In genomic region chr17:15777979-15778378, GRCm38 (mm10) we compare ENCODE assay signal across 11 mouse cellular contexts. TPM values are rescaled to one million over a fixed set of nuclear protein-coding genes. Genes with fewer than 3 reads are reported as not detected.
A peak's percentile ranks its signal among the peaks of the same experiment; 100 is the strongest.
DNase-seq lines count a peak whose midpoint lies in the region; ATAC-seq and TF ChIP-seq lines count a peak whose summit lies in the region.
"Had no signal": no experiment of that assay in that cellular context is flagged by ENCODE, and none has a peak within 500 bp of the region (broad histone marks: within the 10 kb centered on the region; RNA-seq: fewer than 3 reads in every experiment).

No protein-coding gene starts in this region.

- no peak overlapping the region for H3K27ac ChIP-seq in kidney, adult 2 months (ENCODE audit: insufficient read depth, low read depth, low read length)
- H3K27ac ChIP-seq in thymus, adult 2 months (ENCODE audit: control insufficient read depth, insufficient read depth, low read length), result no peak overlapping the region
- no peak overlapping the region for H3K27ac ChIP-seq in forebrain, postnatal 0 days (ENCODE audit: low read depth, low read length)
- H3K27ac ChIP-seq: stomach, embryonic 15.5 days had no signal

- H3K4me1 ChIP-seq in kidney, adult 2 months (ENCODE audit: control insufficient read depth, insufficient read depth, low read length), result no peaks in the 10 kb centered on the region
- H3K4me1 ChIP-seq in thymus, adult 2 months (replicated peaks; ENCODE audit: control insufficient read depth, insufficient read depth, low read length), result no peaks in the 10 kb centered on the region
- H3K4me1 ChIP-seq in forebrain, postnatal 0 days (ENCODE audit: insufficient read depth), result no peaks in the 10 kb centered on the region
- H3K4me1 ChIP-seq: stomach, embryonic 15.5 days had no signal

- ATAC-seq in forebrain, postnatal 0 days, result no peak
- no peak for ATAC-seq in inflammation-experienced regulatory T-cells, adult 6 months
- ATAC-seq: intestine, embryonic 16.5 days had no signal

- TF ChIP-seq POLR2A in kidney, adult 2 months (IDR thresholded peaks at IDR 0.05; ENCODE audit: low read depth, low read length), result no peak
- TF ChIP-seq POLR2A in thymus, adult 2 months (IDR thresholded peaks at IDR 0.05; ENCODE audit: control insufficient read depth, extremely low read depth, insufficient read depth, low read length, poor library complexity), result no peak

- intact Hi-C loops in heart, postnatal 14 days (cut with DNase I), result no loop called here

- peak; percentile 13 for DNase-seq in kidney, adult 2 months
- no peak for DNase-seq in kidney, adult 11 months
- peak; percentile 19 for DNase-seq in thymus, adult 2 months
- DNase-seq in thymus, adult 18-20 months, result no peak
- peak; percentile 20 for DNase-seq in forebrain, postnatal 0 days
- no peak for DNase-seq in heart, postnatal 14 days
- no peak for DNase-seq in right cerebral cortex, postnatal 4 days
- DNase-seq: cerebellum, adult 9-10 months had no signal

- no peaks in the 10 kb centered on the region for H3K36me3 ChIP-seq in kidney, adult 2 months (ENCODE audit: control insufficient read depth, insufficient read depth, low read length)
- no peaks in the 10 kb centered on the region for H3K36me3 ChIP-seq in thymus, adult 2 months (ENCODE audit: control insufficient read depth, insufficient read depth, low read length)
- H3K36me3 ChIP-seq in forebrain, postnatal 0 days (ENCODE audit: insufficient read depth), result no peaks in the 10 kb centered on the region
- H3K36me3 ChIP-seq: stomach, embryonic 15.5 days had no signal

- H3K9ac ChIP-seq in forebrain, postnatal 0 days, result no peak overlapping the region
- H3K9ac ChIP-seq: stomach, embryonic 15.5 days had no signal

- H3K9me3 ChIP-seq in forebrain, postnatal 0 days (ENCODE audit: low read length), result no peaks in the 10 kb centered on the region
- H3K9me3 ChIP-seq: stomach, embryonic 15.5 days had no signal

- WGBS in kidney, adult 2 months, result 82% methylated on average over 6 of the region's 6 CpGs
- 76% methylated on average over 6 of the region's 6 CpGs for WGBS in thymus, adult 2 months
- WGBS in forebrain, postnatal 0 days, result 43% methylated on average over 6 of the region's 6 CpGs

- no peak overlapping the region for H3K4me2 ChIP-seq in forebrain, postnatal 0 days (ENCODE audit: low read depth)
- H3K4me2 ChIP-seq: stomach, embryonic 15.5 days had no signal

- H3K27me3 ChIP-seq in kidney, adult 2 months (replicated peaks; ENCODE audit: control insufficient read depth, insufficient read depth, low read length), result no peaks in the 10 kb centered on the region
- no peaks in the 10 kb centered on the region for H3K27me3 ChIP-seq in thymus, adult 2 months (ENCODE audit: control insufficient read depth, insufficient read depth, low read length)
- no peaks in the 10 kb centered on the region for H3K27me3 ChIP-seq in forebrain, postnatal 0 days (ENCODE audit: insufficient read depth, low read length)
- H3K27me3 ChIP-seq: stomach, embryonic 15.5 days had no signal

- no peak for TF ChIP-seq CTCF in kidney, adult 2 months (conservative IDR thresholded peaks at IDR 0.05; ENCODE audit: insufficient read depth, insufficient read length, low read depth, low read length)
- TF ChIP-seq CTCF in thymus, adult 2 months (IDR thresholded peaks at IDR 0.05; ENCODE audit: borderline replicate concordance, control insufficient read depth, extremely low read depth, insufficient read depth, low read length, poor library complexity), result no peak
- TF ChIP-seq CTCF in forebrain, postnatal 0 days (IDR thresholded peaks at IDR 0.05; ENCODE audit: low read depth), result no peak

- no peak overlapping the region for H3K4me3 ChIP-seq in kidney, adult 2 months (ENCODE audit: insufficient read depth, low read depth, low read length)
- no peak overlapping the region for H3K4me3 ChIP-seq in thymus, adult 2 months (ENCODE audit: control insufficient read depth, insufficient read depth, low read length)
- H3K4me3 ChIP-seq in forebrain, postnatal 0 days (ENCODE audit: low read depth, low read length), result no peak overlapping the region
- H3K4me3 ChIP-seq: stomach, embryonic 15.5 days had no signal

RNA-seq across cellular contexts. Expression of gene Rgmb, which starts 52.9 kb away (rescaled TPM):
- 13.8 and 16.2 TPM in 2 replicates for polyA plus RNA-seq in kidney, adult 2 months (2012; rRNA removed)
- polyA plus RNA-seq in thymus, adult 2 months (2012; rRNA removed), result 16.5 and 23.3 TPM in 2 replicates
- 64.7 and 81.4 TPM in 2 replicates for total RNA-seq in forebrain, postnatal 0 days (2014; rRNA removed)
- 40.6 and 48.1 TPM in 2 replicates for polyA plus RNA-seq in forebrain, postnatal 0 days (2015; fragmentation: Nextera tagmentation; extraction: Ambion mirVana)
- under 1 TPM; 0.44 to 0.57 (median 0.52) TPM for polyA plus RNA-seq in inflammation-experienced regulatory T-cells, adult 6 months (2017; shearing (Covaris generic))
- 10 to 100 TPM; 26.4 to 28.8 TPM for total RNA-seq in heart, postnatal 14 days (2021)

Comparison
In these comparisons a context has a peak if more than half of its experiments do, and no peak if none do; other contexts are left out.
1. DNase-seq: peak in kidney, adult 2 months (single experiment), thymus, adult 2 months (single experiment) and forebrain, postnatal 0 days (single experiment); none in kidney, adult 11 months (single experiment), thymus, adult 18-20 months (0 of 2), heart, postnatal 14 days (0 of 2) and right cerebral cortex, postnatal 4 days (single experiment).